ENCODE assay signal across 18 mouse cellular contexts in genomic region chr17:43110168-43110885, GRCm38 (mm10).
"Had no signal": no experiment of that assay in that cellular context is flagged by ENCODE, and none has a peak within 500 bp of the region (broad histone marks: within the 10 kb centered on the region; RNA-seq: fewer than 3 reads in every experiment).

No protein-coding gene starts in this region.

- H3K36me3 ChIP-seq: midbrain, embryonic 10.5 days; midbrain, embryonic 13.5 days; neural tube, embryonic 13.5 days; neural tube, embryonic 15.5 days had no signal

- H3K9me3 ChIP-seq: midbrain, embryonic 10.5 days; midbrain, embryonic 13.5 days; neural tube, embryonic 13.5 days; neural tube, embryonic 15.5 days had no signal

- H3K4me3 ChIP-seq: midbrain, embryonic 10.5 days; midbrain, embryonic 13.5 days; myocyte; neural tube, embryonic 13.5 days; neural tube, embryonic 15.5 days had no signal

- H3K4me1 ChIP-seq: midbrain, embryonic 10.5 days; midbrain, embryonic 13.5 days had no signal

- H3K4me2 ChIP-seq: lung, embryonic 14.5 days; midbrain, embryonic 13.5 days; neural tube, embryonic 13.5 days; neural tube, embryonic 15.5 days had no signal

- H3K9ac ChIP-seq: lung, embryonic 14.5 days; midbrain, embryonic 13.5 days; neural tube, embryonic 13.5 days; neural tube, embryonic 15.5 days had no signal

- DNase-seq: lung, adult 18-20 months; lung, embryonic 14.5 days; lung, postnatal 10 days; lung, postnatal 4 days; retina, postnatal 1 day; right cerebral cortex, adult 18-20 months; right cerebral cortex, postnatal 25 days; right cerebral cortex, postnatal 4 days; spleen, adult 18-20 months; thymus, adult 18-20 months; thymus, postnatal 14 days; thymus, postnatal 36 days had no signal

- H3K27me3 ChIP-seq: midbrain, embryonic 13.5 days; neural tube, embryonic 13.5 days; neural tube, embryonic 15.5 days had no signal

- ATAC-seq: midbrain, embryonic 13.5 days; midbrain, embryonic 16.5 days had no signal

- H3K27ac ChIP-seq: midbrain, embryonic 10.5 days; midbrain, embryonic 13.5 days; neural tube, embryonic 13.5 days; neural tube, embryonic 15.5 days had no signal
